Mouse (Mus musculus): Measurements from ENCODE around the gene Il13ra1.
A peak's percentile ranks its signal among the peaks of the same experiment; 100 is the strongest.

The Il13ra1 gene

GRCm38 (mm10) chrX:36195736-36196525 is 84.0 kb downstream of the Il13ra1 start, which contains the start of gene Zcchc12:
TSS of gene Zcchc12 (plus strand) at chrX:36195904.
- DNase-seq: peak; percentile 10 to 19

- no peak for DNase-seq
Measured at GRCm38 (mm10) chrX:36209554-36209953, 97.6 kb downstream of the Il13ra1 start.

DNA sequence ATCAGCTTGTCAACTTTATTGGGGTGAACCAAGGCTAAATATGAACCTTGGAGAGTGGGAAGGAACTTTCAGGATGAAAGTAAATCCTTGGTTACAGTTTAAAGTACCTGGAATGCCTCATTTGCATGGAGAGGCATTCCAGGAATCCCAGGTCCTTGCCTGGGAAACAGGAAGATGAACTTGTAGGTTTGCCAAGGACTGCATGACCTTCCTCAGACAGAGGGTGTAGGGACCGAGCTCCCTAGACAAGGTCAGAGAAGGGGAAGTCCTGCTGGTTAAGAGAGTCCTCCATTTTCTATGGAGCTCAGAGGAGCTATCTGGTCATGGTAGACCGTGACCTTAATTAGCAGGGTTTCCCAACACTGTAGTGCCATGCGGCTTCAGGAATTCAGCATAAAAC is 99.3 kb downstream of the Il13ra1 start:
- no peak for DNase-seq
